Mouse (Mus musculus) myocyte (in vitro differentiated cells): Measurements from ENCODE around the gene Azgp1.

Experiments used
- POLR2A ChIP-seq: IDR thresholded peaks from one replicate; pipeline ENCODE4 v1.6.1; 2011; ENCODE audit warnings: low read depth, mild to moderate bottlenecking, control low read depth, moderate library complexity; ENCODE audit not compliant: insufficient read length
- REST ChIP-seq: IDR thresholded peaks from one replicate; pipeline ENCODE4 v1.6.1; 2011; ENCODE audit warnings: mild to moderate bottlenecking, control low read depth, moderate library complexity; ENCODE audit not compliant: insufficient read depth, insufficient read length
- TCF12 ChIP-seq: IDR thresholded peaks from one replicate; pipeline ENCODE4 v1.6.1; 2011; ENCODE audit warnings: mild to moderate bottlenecking, control low read depth; ENCODE audit not compliant: poor library complexity, insufficient read depth, severe bottlenecking

DNA sequence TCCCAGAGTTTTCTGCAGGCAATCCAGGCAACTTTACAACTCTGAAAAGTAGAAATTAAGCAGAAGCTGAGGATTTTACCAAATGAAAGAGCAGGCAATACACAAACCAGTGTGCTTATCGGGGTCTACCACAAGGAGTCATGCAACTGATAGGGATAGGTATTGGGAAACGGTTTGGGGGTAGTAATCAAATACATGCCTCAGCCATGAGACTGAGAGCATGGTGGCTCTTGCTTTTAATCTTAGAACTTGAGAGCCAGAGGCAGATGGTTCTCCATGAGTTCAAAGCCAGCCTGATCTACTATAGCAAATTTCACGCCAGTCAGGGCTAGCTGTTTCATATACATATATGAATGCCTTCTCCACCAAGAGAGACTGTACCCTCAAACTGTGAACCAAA lies 24.9 kb upstream of the Azgp1 start:
- no peak for TF ChIP-seq POLR2A
- no peak for TF ChIP-seq TCF12
- no peak for TF ChIP-seq REST
